Mouse (Mus musculus): Measurements from ENCODE around the gene Ube2o.

- TF ChIP-seq CTCF (IDR thresholded peaks at IDR 0.05; ENCODE audit: control insufficient read depth, insufficient read depth, low read length), result no peak
- no peak for TF ChIP-seq POLR2A (IDR thresholded peaks at IDR 0.05; ENCODE audit: borderline replicate concordance, control insufficient read depth, low read depth, low read length)
Measured at GRCm38 (mm10) chr11:116585682-116586081, 4.4 kb upstream of the Ube2o start.

All from bone marrow, adult 2 months (tissue).